Mouse (Mus musculus) Muller cell, postnatal 12 days (primary cell): ENCODE data around the gene Pgr.

Source experiments
- DNase-seq: peaks from one replicate; pipeline ENCODE4 v3.0.0-alpha.2; 2015; ENCODE audit errors: inconsistent ontology term

Pgr gene

DNA sequence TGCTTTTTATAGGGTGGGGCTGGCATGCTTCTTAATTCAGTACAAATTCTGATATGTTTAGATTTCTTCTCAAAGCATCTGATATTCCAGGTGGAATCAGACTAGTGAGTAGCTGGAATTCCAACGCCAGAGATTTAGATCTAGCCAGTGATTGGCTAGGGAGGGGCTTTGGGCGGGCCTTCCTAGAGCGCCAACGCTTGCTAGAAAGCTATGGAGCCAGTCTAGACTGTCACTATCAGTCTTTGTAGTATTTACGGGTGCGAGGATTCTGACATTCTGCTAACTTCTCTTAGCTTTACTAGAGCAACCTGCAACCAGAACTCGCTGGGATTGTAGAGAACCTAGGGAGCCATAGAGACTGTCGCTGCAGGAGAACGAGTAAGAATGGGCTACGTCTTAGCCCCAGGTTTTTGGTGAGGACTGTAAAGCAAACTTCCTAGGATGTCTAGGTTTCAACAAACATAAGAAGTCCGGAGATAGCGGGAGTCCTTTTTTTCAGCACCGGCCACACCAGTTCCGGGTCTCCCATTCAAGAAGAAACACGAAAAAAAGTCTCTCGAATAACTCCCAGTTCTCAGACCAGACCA is at the start of gene Pgr:
Pgr (plus strand) TSS at position 218 of the 587 bp plus-strand sequence.
- peak; percentile 16 for DNase-seq

GRCm38 (mm10) chr9:8857455-8857854 is 42.2 kb upstream of the Pgr start:
- DNase-seq, result no peak

- DNase-seq, result no peak
These were observed 31.1 kb upstream of the Pgr start for GRCm38 (mm10) chr9:8868511-8868910.

- DNase-seq, result no peak
These were observed 4.4 kb upstream of the Pgr start for GRCm38 (mm10) chr9:8895205-8895604.

- peak; percentile 16 for DNase-seq
These were observed 775 bp downstream of the Pgr start for GRCm38 (mm10) chr9:8900203-8901012.

DNA sequence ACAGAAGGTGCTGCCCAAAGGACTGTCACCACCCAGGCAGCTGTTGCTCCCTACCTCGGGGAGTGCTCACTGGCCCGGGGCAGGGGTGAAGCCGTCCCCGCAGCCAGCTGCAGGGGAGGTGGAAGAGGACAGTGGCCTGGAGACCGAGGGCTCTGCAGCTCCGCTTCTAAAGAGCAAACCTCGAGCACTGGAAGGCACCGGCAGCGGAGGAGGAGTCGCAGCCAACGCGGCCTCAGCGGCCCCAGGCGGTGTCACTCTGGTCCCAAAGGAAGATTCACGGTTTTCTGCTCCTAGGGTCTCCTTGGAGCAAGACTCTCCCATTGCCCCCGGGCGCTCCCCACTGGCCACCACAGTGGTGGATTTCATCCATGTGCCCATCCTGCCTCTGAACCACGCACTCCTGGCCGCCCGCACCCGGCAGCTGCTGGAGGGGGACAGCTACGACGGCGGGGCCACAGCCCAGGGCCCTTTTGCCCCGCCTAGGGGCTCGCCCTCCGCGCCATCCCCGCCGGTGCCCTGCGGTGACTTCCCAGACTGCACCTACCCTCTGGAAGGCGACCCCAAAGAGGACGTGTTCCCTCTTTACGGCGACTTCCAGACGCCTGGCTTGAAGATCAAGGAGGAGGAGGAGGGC is 1.5 kb downstream of the Pgr start:
- peak; percentile 6 for DNase-seq

GRCm38 (mm10) chr9:8901647-8902131 is 2.1 kb downstream of the Pgr start:
- DNase-seq, result peak; percentile 33

- DNase-seq, result no peak
These were observed 2.6 kb downstream of the Pgr start for GRCm38 (mm10) chr9:8902277-8902676.

DNA sequence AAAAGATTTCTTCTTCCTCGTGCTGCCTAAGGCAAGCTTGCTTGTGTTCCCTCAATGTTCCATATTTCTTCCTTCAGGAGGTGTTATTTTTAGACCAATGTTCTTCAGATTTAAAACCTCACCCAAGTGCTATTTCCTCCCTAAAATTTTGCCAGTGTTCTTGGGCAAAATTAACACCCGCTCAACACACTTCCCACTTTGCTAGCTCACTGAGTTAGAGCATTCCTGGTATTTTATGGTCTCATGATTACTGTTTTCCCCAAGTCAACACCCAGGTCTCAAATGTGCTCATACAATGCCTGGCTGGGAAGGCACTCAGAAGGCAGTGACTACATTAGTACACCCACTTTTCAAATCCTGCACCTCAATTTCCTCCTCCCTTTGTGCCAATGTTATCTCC is 27.9 kb downstream of the Pgr start:
- DNase-seq, result no peak

DNA sequence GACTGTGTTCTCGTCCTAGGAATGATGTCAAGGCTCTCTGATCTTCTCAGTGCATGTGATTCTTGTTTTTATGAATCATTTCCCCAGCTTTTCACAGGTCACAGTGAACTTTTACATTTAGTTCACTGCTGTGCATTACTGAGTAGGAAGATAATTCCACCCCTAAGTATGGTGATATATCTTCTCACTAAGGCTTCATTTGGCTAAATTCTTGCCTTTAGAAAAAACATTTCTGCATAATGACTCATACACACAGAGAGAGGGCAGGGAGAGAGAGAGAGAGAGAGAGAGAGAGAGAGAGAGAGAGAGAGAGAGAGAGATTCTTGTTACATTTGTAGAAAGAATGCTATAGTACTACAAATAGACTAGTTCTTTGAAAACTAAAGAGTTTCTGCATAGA is 38.1 kb downstream of the Pgr start:
- peak; percentile 59 for DNase-seq

- DNase-seq, result no peak
These were observed 53.7 kb downstream of the Pgr start for GRCm38 (mm10) chr9:8953306-8953705.

DNA sequence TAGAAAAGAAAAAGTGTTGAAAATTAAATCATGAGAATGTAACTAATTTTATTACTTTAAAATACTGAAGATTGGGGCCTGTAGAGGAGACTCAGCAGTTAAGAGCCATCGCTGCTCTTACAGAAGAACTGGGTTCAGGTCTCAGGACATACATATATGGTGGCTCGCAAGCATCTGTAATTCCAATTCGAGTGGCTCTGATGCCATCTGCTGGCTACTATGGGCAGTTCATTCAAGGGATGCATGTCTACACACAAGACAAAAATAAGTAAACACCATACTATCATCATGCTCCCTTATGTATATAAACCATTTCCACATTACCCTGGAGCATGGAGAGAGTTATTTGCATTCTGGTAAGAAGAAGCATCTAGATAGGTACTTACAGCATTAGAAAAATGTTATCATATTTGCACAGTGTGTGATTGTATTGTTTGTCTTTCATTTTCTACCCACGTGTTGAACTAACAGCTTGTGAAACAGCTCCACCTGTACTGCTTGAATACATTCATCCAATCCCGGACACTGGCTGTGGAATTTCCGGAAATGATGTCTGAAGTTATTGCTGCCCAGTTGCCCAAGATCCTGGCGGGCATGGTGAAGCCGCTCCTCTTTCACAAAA is 65.0 kb downstream of the Pgr start:
- DNase-seq, result peak; percentile 18

DNA sequence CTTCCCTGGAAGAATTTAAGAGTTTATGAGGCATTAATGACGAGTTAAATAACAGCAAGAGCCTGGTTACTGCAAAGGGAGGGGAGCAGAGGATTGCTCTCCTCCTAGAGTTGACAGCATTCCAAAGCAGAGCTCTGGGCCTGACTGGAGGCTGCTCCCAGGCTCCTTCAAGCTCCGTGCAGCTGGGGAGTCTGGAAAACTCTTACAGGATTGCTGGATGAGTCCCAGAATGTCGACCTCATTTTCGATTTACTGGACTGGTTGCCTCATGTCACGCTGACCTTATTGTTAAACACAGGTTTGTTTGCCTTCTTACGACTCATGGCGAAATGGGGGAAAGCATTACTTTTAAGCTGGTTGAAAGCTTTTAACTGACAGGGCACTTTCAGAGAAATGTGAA is 70.6 kb downstream of the Pgr start:
- DNase-seq, result no peak

DNA sequence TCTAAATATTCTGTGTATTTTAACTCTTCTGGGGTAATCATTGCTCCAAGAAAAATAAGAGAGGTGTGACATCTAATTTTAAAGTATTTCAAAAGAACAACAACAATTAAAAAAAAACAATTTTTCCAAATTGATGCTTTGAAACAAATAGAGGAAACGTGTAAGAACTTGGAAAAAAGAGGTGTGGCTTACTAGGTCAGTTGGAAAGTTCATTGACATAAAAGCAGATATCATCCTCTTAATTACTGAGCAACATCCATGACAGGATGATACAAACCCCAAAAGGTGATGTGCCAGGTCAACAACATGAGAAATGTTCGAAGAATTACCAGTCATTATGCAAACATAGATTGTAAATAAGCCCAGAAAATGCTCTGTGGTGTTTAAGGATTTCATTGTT is 71.9 kb downstream of the Pgr start, which contains the start of gene Gm16485:
Gm16485 (plus strand) TSS at position 301 of the 400 bp plus-strand sequence.
- no peak for DNase-seq

DNA sequence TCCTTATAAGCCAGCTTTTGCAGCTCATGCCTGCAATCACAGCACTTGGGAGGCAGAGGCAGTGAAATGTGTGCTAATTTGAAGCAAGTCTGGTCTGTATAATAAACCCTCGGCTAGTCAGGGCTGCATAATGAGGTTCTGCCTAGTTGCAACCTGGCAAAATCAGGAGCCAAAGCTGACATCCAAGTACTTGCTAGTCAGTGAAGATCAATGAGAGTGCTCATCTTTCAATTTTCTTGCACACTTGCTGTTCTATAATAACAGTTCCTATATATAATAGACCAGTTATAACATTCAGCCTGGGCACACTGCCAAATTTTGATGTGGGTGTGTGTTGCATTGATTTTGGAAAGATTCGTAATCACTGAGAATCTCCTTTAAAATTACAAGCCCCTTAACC is 78.1 kb downstream of the Pgr start:
- DNase-seq, result no peak

DNA sequence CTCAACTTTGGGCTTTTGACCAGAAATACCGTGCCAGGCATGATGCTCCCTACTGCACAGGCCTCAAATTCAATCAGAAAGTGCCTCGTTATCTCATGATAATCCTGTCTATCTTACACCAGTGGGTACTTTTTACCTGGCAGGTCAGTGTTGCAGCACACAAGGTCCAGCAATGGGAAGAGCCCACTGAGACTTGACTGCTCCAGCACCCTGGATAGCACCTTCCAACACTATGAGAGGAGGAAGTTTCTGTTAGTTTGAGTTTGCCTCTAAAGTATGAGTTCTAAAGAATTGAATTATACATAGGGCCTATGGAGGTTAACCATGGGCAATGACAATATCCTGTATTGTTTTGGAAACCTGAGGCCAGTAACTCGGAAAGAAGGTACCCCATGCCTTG is 82.7 kb downstream of the Pgr start:
- no peak for DNase-seq

DNA sequence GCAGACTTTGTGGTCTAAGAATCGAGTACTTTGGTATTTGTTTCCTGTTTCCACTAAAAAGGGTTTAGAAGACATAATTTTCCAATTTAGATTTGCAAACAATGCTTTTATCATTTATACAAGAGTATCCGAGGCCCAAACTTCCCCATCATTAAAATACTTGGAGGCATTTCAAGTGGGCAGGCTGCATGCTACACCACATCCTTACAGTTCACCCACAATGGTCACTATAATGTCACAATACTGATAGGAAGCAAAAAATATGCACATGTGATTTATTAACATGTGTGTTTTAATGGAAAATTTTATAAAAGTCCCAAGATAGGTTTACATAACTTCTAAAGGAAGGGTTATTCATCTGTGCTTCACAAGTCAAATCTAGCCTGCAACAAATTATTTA is 96.9 kb downstream of the Pgr start:
- no peak for DNase-seq

- DNase-seq, result no peak
These were observed 101.5 kb downstream of the Pgr start for GRCm38 (mm10) chr9:9001170-9001569.

GRCm38 (mm10) chr9:9015108-9015507 is 115.5 kb downstream of the Pgr start:
- DNase-seq, result no peak
